Mouse (Mus musculus) right cerebral cortex, postnatal 10 days (tissue): Measurements from ENCODE around the gene Fut1.

Experiments
- DNase-seq, 2 experiments: peaks; one replicate each; pipeline ENCODE4 v3.0.0; 2021; ENCODE audit warnings: low spot score in 2 of 2

The Fut1 gene

DNA sequence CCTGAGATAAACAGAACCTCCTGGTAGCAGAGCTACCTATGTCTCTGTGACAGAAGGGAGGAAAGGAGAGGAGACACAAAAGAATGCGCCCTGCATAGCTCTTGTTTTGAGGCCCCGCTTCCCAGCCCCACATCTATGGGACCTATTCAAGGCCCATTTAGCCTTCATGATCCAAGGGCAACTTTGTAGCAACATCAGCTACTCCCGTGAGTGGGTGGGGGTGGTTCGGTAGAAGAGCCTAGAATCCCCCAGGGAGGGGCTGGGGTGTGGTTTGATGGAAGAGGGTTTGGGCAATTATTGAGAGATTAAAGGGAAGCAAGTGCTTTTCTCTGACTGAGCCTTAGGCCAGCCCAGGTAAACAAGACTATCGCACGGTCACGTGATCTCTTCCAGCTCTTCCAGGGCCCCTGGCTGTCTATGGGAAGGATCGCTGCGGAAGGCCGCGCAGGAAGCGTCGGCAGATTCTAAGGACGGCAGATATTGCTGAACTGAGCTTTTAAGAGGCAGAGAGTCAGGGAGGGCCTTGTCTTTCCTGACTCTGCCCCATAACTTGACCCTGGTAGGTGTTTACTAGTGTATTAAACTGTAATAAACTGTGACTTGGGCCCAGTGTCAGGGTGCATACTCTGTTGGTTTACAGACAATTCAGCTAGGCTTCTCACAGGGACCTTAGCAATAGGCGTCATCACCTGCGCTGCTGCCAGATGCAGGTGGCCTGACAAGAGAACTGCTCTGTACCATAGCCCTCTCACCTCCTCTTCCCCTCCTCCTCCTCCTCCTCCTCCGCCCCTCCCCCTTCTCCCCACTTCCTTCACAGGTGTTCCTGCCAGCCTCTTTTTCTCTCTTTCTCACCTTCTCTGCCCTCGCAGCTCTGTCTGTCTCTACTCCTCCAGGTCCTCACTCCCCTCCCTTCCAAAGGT lies 17.9 kb upstream of the Fut1 start:
- DNase-seq, result no peak

GRCm38 (mm10) chr7:45605704-45606289 lies 11.3 kb upstream of the Fut1 start:
- DNase-seq, result no peak

DNA sequence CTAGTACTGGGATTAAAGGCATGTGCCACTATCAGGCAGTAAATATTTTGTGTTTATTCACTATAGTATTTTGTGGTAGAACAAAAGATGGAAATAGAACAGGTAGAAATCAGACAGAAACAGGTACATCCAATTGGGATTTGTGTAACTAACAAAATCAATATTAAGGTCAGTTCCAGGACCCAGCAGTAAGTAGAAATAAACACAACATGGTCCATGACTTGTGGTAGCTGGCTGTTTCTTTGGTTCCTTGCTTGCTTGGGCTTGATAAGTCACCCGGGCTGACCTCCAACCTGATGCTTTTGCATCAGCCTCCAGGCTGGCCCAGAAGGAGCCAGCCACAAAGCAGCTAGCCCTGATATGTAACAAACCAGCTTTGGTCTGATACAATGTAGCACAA lies 7.6 kb upstream of the Fut1 start:
- DNase-seq, result no peak

GRCm38 (mm10) chr7:45616277-45616676 lies 812 bp upstream of the Fut1 start:
- no peak for DNase-seq

GRCm38 (mm10) chr7:45618316-45618715 lies 1.2 kb downstream of the Fut1 start:
- no peak for DNase-seq

- no peak for DNase-seq
Measured at GRCm38 (mm10) chr7:45619592-45619991, 2.5 kb downstream of the Fut1 start.

DNA sequence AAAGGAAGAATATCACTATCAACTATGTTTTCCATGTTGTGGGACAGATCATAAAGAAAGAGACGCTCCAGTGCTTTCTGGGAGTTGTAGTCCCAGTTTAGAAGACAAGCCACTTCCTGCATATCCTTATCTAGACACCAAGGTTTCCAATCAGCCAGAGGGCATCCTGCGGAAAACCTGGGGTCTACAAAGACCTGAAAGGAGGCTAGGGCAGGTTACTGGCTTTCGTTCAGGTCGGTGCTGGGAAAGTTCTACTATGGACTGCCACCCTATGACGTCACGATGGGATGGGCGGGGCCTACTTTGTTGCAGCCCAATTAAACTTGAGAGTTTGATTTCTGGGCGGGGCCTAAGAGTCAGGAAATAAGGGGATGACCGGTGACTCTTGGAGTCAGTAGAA lies 4.4 kb downstream of the Fut1 start, which contains the start of gene Izumo1:
TSS of gene Izumo1 (plus strand) at position 369 of the 400 bp plus-strand sequence.
- no peak for DNase-seq

DNA sequence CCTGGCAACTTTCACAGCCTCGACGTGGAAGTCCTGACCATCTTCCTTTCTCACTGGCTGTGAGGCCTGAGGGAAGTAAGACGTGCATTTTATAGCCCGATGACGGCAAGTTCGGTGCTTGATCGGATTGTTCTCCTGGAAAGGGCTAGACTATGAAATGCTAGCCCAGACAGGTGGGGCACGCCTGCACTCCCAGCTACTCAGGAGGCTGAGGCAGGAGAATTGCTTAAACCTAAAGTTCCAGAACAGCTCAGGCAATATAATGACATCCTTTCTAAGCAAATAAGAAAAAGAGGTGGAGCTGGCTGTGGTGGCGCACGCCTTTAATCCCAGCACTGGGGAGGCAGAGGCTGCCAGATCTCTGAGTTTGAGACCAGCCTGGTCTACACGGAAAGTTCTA lies 6.4 kb downstream of the Fut1 start:
- DNase-seq, result no peak

DNA sequence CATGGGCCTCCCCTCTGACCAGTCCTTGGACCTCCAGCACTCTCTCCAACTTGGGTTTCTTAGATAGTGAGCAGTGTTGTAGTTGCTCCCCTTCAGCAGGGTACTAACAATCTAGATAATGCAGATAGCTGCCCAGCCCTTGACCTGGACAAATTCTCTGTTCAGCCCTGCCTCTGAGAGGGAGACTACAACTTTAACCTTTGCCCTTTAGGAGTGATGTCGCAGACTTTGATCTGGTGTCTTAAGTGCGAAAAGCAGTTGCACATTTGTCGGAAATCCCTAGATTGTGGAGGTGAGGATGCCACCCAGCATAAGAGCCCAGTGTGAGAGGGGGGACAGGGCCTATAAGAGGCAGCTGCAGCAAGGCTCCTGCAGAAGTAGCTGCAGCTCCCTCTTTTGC lies 7.6 kb downstream of the Fut1 start:
- no peak for DNase-seq

- DNase-seq, result no peak
Measured at GRCm38 (mm10) chr7:45625481-45625880, 8.4 kb downstream of the Fut1 start.

GRCm38 (mm10) chr7:45626571-45627076 lies 9.5 kb downstream of the Fut1 start:
- DNase-seq, result no peak

GRCm38 (mm10) chr7:45627261-45627660 lies 10.2 kb downstream of the Fut1 start, which contains the start of gene Rasip1:
Gene Rasip1, plus strand, starts transcription at chr7:45627488.
- DNase-seq, result no peak

- DNase-seq, result peak; percentile 85 to 90
Measured at GRCm38 (mm10) chr7:45628364-45629294, 11.5 kb downstream of the Fut1 start.

DNA sequence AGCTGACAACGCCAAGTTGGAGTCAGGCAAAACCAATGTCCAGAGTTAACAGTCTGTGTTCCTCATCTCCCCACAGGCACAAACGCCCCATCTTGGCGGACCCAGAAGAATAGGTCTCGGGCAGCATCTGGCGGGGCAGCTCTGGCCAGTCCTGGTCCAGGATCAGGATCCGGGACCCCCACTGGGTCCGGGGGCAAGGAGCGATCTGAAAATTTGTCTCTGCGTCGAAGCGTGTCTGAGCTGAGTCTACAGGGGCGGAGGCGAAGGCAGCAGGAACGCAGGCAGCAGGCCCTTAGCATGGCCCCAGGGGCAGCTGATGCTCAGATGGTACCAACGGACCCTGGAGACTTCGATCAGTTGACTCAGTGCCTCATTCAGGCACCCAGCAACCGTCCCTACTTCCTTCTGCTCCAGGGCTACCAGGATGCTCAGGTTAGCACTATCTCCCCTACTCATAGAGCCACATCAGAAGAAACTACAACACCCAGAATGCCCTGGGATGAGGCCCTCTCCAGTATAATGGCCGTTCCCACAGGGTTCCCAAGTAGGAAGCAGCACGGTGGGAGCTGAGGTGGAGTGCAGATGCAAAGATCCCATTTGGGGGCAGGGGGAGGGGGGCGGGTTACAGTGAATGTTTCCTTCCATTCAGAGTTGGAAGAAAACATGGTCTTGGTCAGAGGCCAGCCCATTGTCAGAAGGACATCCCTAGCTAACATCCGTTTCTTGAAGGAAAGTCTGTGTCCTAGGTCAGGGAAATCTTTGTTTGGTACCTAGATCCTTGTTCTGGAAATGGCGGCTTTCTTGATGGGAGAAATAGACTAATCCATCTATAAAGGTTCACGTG lies 13.2 kb downstream of the Fut1 start:
- DNase-seq, result no peak

- DNase-seq, result peak in 1 of 2 experiments; percentile 47
Measured at GRCm38 (mm10) chr7:45632499-45632898, 15.4 kb downstream of the Fut1 start.

GRCm38 (mm10) chr7:45634946-45635681 lies 18.0 kb downstream of the Fut1 start:
- no peak for DNase-seq

- no peak for DNase-seq
Measured at GRCm38 (mm10) chr7:45635711-45636688, 18.9 kb downstream of the Fut1 start.

- DNase-seq, result no peak
Measured at GRCm38 (mm10) chr7:45637710-45638109, 20.6 kb downstream of the Fut1 start.
